Mouse (Mus musculus): Measurements from ENCODE around the gene Gm11114.

Gm11114 gene

GRCm38 (mm10) chr9:85312473-85312872 lies at the start of gene Gm11114:
Gene Gm11114 (plus strand): TSS chr9:85312773.
- no peak for DNase-seq (ENCODE audit: low spot score)

GRCm38 (mm10) chr9:85266847-85267246 lies 45.7 kb upstream of the Gm11114 start:
- no peak for DNase-seq (ENCODE audit: low spot score)

- DNase-seq (ENCODE audit: low spot score), result no peak
Measured at GRCm38 (mm10) chr9:85274114-85274513, 38.5 kb upstream of the Gm11114 start.

GRCm38 (mm10) chr9:85302849-85303248 lies 9.7 kb upstream of the Gm11114 start:
- DNase-seq (ENCODE audit: low spot score), result no peak

GRCm38 (mm10) chr9:85303378-85303777 lies 9.2 kb upstream of the Gm11114 start:
- DNase-seq (ENCODE audit: low spot score), result no peak

GRCm38 (mm10) chr9:85316122-85316521 lies 3.5 kb downstream of the Gm11114 start:
- DNase-seq (ENCODE audit: low spot score), result no peak

GRCm38 (mm10) chr9:85320167-85320951 lies 7.8 kb downstream of the Gm11114 start:
- no peak for DNase-seq (ENCODE audit: low spot score)

GRCm38 (mm10) chr9:85324158-85324875 lies 11.7 kb downstream of the Gm11114 start:
- DNase-seq (ENCODE audit: low spot score), result no peak

GRCm38 (mm10) chr9:85325201-85325868 lies 12.8 kb downstream of the Gm11114 start:
- DNase-seq (ENCODE audit: low spot score), result peak; percentile 5

GRCm38 (mm10) chr9:85326292-85327241 lies 14.0 kb downstream of the Gm11114 start:
- peak; percentile 6 for DNase-seq (ENCODE audit: low spot score)

- DNase-seq (ENCODE audit: low spot score), result peak; percentile 71
Measured at GRCm38 (mm10) chr9:85327242-85328211, 15.0 kb downstream of the Gm11114 start, which contains the start of gene Tent5a. Gene Tent5a (minus strand): TSS chr9:85327348.

GRCm38 (mm10) chr9:85328259-85328658 lies 15.7 kb downstream of the Gm11114 start:
- peak; percentile 65 for DNase-seq (ENCODE audit: low spot score)

- no peak for DNase-seq (ENCODE audit: low spot score)
Measured at GRCm38 (mm10) chr9:85331521-85331920, 18.9 kb downstream of the Gm11114 start.

GRCm38 (mm10) chr9:85336046-85336445 lies 23.5 kb downstream of the Gm11114 start:
- no peak for DNase-seq (ENCODE audit: low spot score)

GRCm38 (mm10) chr9:85340303-85340702 lies 27.7 kb downstream of the Gm11114 start:
- no peak for DNase-seq (ENCODE audit: low spot score)

- no peak for DNase-seq (ENCODE audit: low spot score)
Measured at GRCm38 (mm10) chr9:85342892-85343785, 30.6 kb downstream of the Gm11114 start.

- DNase-seq (ENCODE audit: low spot score), result no peak
Measured at GRCm38 (mm10) chr9:85347823-85348523, 35.4 kb downstream of the Gm11114 start.

GRCm38 (mm10) chr9:85355559-85355958 lies 43.0 kb downstream of the Gm11114 start:
- no peak for DNase-seq (ENCODE audit: low spot score)

All from c-Kit-positive CD71-positive TER-119-positive erythroid progenitor cells, embryonic 14.5 days (primary cell).